Mouse (Mus musculus): ENCODE results near the gene Ankmy1. TPM values are rescaled to one million over a fixed set of nuclear protein-coding genes. Genes with fewer than 3 reads are reported as not detected.

The Ankmy1 gene
- total and polyA plus RNA-seq, 3 experiments = 0.26 to 1.0 (median 0.69) TPM

DNA sequence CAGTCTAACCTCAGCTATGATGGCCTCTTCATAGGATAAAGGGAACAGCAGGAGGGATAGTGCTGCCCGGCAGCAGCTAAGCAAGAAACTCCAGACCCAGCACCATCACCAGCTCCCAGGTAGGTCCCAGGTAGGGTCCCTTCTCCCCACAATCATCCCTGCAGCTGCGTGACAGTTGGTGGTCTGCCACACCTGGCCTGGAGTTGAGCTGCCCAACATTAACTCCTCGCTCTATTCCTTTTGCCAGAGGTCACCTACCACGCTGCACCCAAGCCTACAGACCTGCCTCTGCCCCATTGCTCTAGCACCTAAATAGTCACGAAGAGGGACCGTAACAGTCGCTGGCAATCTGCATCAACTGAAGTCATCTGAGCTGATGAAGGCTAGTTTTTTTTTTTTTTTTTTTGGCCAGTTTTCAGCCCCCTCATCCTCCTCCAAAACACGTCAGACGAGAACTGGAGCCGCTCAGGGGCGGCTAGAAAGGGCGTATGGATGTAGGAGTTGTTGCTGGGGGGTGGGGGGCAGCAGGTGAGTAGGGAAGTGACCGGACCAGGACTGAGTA lies 72.0 kb downstream of the Ankmy1 start:
- no peak for DNase-seq

DNA sequence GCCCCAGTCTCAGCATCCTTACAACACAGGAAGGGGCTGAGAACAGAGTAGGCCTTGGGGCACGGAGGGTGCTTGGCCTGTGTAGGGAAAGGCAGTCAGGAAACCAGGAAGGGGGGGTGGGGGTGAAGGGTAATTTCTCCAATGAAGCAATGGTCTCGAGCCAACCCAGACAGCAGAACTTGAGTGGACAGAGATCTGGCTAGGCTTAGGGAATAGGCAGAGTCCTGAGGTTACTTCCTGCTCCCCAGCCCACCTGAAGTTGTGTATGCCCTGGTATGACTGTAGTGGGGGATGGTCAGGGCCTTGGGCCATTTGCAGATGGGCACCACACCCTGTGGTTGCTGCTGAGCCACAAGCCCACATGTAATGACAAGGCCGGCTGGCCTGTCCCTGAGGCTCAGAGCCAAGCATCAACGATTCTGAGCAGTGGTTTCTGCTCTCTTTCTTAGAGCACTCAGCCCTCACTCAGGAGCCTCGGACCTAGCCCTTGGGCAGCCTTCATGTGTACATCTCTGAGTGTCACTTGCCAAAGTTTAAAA lies 86.9 kb downstream of the Ankmy1 start:
- DNase-seq = no peak

DNA sequence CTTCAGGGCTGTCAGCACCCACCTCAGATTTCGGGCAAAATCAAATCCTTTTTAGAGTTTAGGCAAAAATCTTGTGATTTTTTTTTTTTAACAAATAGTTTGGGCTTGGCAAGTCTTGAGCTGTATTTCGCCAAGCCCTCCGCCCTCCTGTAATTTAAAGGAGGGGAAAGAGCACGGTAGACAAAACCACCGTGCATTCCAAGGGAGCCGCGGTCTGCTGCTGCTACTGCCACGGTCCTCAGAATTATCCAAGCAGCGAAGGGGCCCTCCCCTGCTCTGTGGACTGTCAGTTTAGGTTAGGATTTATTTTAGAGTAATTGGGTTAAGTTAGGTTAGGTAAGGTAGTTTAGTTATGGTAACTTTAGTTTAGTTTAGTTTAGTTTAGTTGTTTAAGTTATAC lies 87.6 kb downstream of the Ankmy1 start:
- no peak for DNase-seq

DNA sequence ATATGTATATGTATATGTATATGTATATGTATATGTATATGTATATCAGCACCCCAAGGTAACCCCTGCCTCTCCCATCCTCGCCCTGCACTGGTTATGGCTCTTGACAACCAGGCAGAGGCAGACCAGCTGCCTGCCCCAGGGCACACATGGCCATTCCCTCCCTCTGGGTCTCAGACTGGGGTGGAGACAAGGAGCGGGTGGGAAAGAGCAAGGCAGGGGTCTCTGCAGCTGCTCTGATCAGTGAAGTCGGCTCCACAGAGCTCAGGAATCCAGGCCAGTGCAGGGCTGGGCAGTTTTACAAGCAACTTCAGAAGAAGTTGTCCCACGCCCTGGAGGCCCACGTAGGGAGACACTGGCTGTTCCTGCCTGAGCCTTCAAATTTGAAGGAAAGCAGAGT lies 88.4 kb downstream of the Ankmy1 start:
- no peak for DNase-seq

Small RNAs within 50 kb of the gene (microRNA-seq; reads per million reads assigned to microRNA genes)
- 1,504 to 2,041 reads per million in 2 experiments for gene Mir149

Other genes with a start within 250 kb of the Ankmy1 start
- 10 to 100 TPM; 61.7 to 84.3 TPM for gene Gpc1, start 71.3 kb downstream of the Ankmy1 start, total RNA-seq (2021)
- gene Gpc1, start 71.3 kb downstream of the Ankmy1 start, polyA plus RNA-seq (2012; rRNA removed) = 43.3 and 49.8 TPM in 2 replicates
- 10 to 100 TPM; 12.5 to 17.2 TPM for gene Dusp28, start 4.1 kb upstream of the Ankmy1 start, total RNA-seq (2021)
- gene Dusp28, start 4.1 kb upstream of the Ankmy1 start, polyA plus RNA-seq (2012; rRNA removed) = 97.2 and 107 TPM in 2 replicates
- gene Rnpepl1, start 7.9 kb upstream of the Ankmy1 start, total RNA-seq (2021) = 10 to 100 TPM; 71.2 to 90.8 TPM
- 524 and 593 TPM in 2 replicates for gene Rnpepl1, start 7.9 kb upstream of the Ankmy1 start, polyA plus RNA-seq (2012; rRNA removed)
- 10 to 100 TPM; 16.1 to 18.3 TPM for gene Capn10, start 31.5 kb upstream of the Ankmy1 start, total RNA-seq (2021)
- gene Capn10, start 31.5 kb upstream of the Ankmy1 start, polyA plus RNA-seq (2012; rRNA removed) = 45.9 and 50.7 TPM in 2 replicates
- gene Gpr35, start 48.0 kb upstream of the Ankmy1 start, total RNA-seq (2021) = 1 to 10 TPM in 1 of 2 experiments, under 1 TPM in 1; 0.76 to 2.2 TPM
- 1.2 and 2.1 TPM in 2 replicates for gene Gpr35, start 48.0 kb upstream of the Ankmy1 start, polyA plus RNA-seq (2012; rRNA removed)
- under 1 TPM in 1 of 2 experiments, not detected in 1; 0.26 TPM for gene Aqp12, start 103.4 kb upstream of the Ankmy1 start, total RNA-seq (2021)
- gene Aqp12, start 103.4 kb upstream of the Ankmy1 start, polyA plus RNA-seq (2012; rRNA removed) = not detected in 2 replicates
- gene Kif1a, start 199.0 kb upstream of the Ankmy1 start, total RNA-seq (2021) = 10 to 100 TPM; 33.6 to 43.0 TPM
- gene Kif1a, start 199.0 kb upstream of the Ankmy1 start, polyA plus RNA-seq (2012; rRNA removed) = 25.7 and 29.0 TPM in 2 replicates
- under 1 TPM in 1 of 2 experiments, not detected in 1; 0.92 TPM for gene Agxt, start 232.3 kb upstream of the Ankmy1 start, total RNA-seq (2021)
- gene Agxt, start 232.3 kb upstream of the Ankmy1 start, polyA plus RNA-seq (2012; rRNA removed) = 0.44 TPM in 1 of 2 replicates, not detected in the other

Measured in adrenal gland, adult 2 months (tissue).